Mouse (Mus musculus): ENCODE data around the gene Pigk. TPM values are rescaled to one million over a fixed set of nuclear protein-coding genes. Genes with fewer than 3 reads are reported as not detected.

Pigk gene
- polyA plus RNA-seq, 1 experiment from 2014 or later, result 23.8 TPM

- peak; percentile 43; the same call in 1 of the 2 replicates for TF ChIP-seq EP300 (IDR thresholded peaks at IDR 0.05; ENCODE audit: low read depth)
- no peak for TF ChIP-seq CTCF (IDR thresholded peaks at IDR 0.05; ENCODE audit: low read depth)
- no peak overlapping the region for H3K4me3 ChIP-seq (ENCODE audit: low read depth, low read length)
Observed at GRCm38 (mm10) chr3:152979481-152980092, 265.7 kb downstream of the Pigk start.

GRCm38 (mm10) chr3:152980431-152980830, 266.5 kb downstream of the Pigk start:
- H3K27me3 ChIP-seq (ENCODE audit: insufficient read depth, low read length), result peaks cover 42% of the 10 kb centered on the region

More at GRCm38 (mm10) chr3:152979481-152980092, 265.7 kb downstream of the Pigk start:
- Histone ChIP-seq H3K27me3 (ENCODE audit: insufficient read depth, low read length) (peaks cover 42% of the 10 kb centered on the region), H3K27ac (ENCODE audit: low read depth) (no peak overlapping the region), H3K4me1 (ENCODE audit: insufficient read depth) (peaks cover 4% of the 10 kb centered on the region; the same call in 1 of the 2 replicates), H3K36me3 (replicated peaks; ENCODE audit: insufficient read depth, low read length) (no peaks in the 10 kb centered on the region), H3K4me2 (ENCODE audit: low read depth, low read length) (no peak overlapping the region), H3K9me3 (ENCODE audit: low read length) (no peaks in the 10 kb centered on the region), H3K9ac (replicated peaks) (no peak overlapping the region)
- ATAC-seq, result peak; percentile 77
- DNase-seq, result peak; percentile 20
- 19% methylated on average over 11 of the region's 11 CpGs for WGBS (ENCODE audit: insufficient replicate concordance)

GRCm38 (mm10) chr3:152980978-152981974, 267.4 kb downstream of the Pigk start:
- ATAC-seq, result no peak
- H3K27me3 ChIP-seq (ENCODE audit: insufficient read depth, low read length), result peaks cover 42% of the 10 kb centered on the region
- no peaks in the 10 kb centered on the region for H3K9me3 ChIP-seq (ENCODE audit: low read length)
- no peak overlapping the region for H3K27ac ChIP-seq (ENCODE audit: low read depth)
- H3K4me3 ChIP-seq (ENCODE audit: low read depth, low read length), result peak overlapping the region; percentile 1; the same call in 1 of the 2 replicates
- no peaks in the 10 kb centered on the region for H3K36me3 ChIP-seq (replicated peaks; ENCODE audit: insufficient read depth, low read length)
- DNase-seq, result no peak
- no peak overlapping the region for H3K9ac ChIP-seq (replicated peaks)
- H3K4me2 ChIP-seq (ENCODE audit: low read depth, low read length), result peak overlapping the region; percentile 38; the same call in 1 of the 2 replicates
- H3K4me1 ChIP-seq (ENCODE audit: insufficient read depth), result peaks cover 4% of the 10 kb centered on the region; the same call in 1 of the 2 replicates
- TF ChIP-seq EP300 (IDR thresholded peaks at IDR 0.05; ENCODE audit: low read depth), result no peak
- TF ChIP-seq CTCF (IDR thresholded peaks at IDR 0.05; ENCODE audit: low read depth), result 0 out of 2 replicates have a peak, but pooled peaks have one; percentile 7
- WGBS (ENCODE audit: insufficient replicate concordance), result 1% methylated on average over 47 of the region's 47 CpGs

More at GRCm38 (mm10) chr3:152980431-152980830, 266.5 kb downstream of the Pigk start:
- WGBS (ENCODE audit: insufficient replicate concordance), result 12% methylated on average over 6 of the region's 6 CpGs
- Histone ChIP-seq H3K9ac (replicated peaks) (no peak overlapping the region), H3K36me3 (replicated peaks; ENCODE audit: insufficient read depth, low read length) (no peaks in the 10 kb centered on the region), H3K27ac (ENCODE audit: low read depth) (no peak overlapping the region), H3K4me3 (ENCODE audit: low read depth, low read length) (no peak overlapping the region), H3K4me2 (ENCODE audit: low read depth, low read length) (peak overlapping the region; percentile 38; the same call in 1 of the 2 replicates), H3K4me1 (ENCODE audit: insufficient read depth) (peaks cover 4% of the 10 kb centered on the region; the same call in 1 of the 2 replicates), H3K9me3 (ENCODE audit: low read length) (no peaks in the 10 kb centered on the region)
- DNase-seq (no peak), ATAC-seq (no peak)
- no peak for TF ChIP-seq EP300 (IDR thresholded peaks at IDR 0.05; ENCODE audit: low read depth)
- no peak for TF ChIP-seq CTCF (IDR thresholded peaks at IDR 0.05; ENCODE audit: low read depth)

GRCm38 (mm10) chr3:152981988-152982387, 268.1 kb downstream of the Pigk start, which contains the start of gene St6galnac5:
St6galnac5 (minus strand) TSS chr3:152982246.
- Histone ChIP-seq H3K4me1 (ENCODE audit: insufficient read depth) (peaks cover 4% of the 10 kb centered on the region; the same call in 1 of the 2 replicates), H3K9me3 (ENCODE audit: low read length) (no peaks in the 10 kb centered on the region), H3K36me3 (replicated peaks; ENCODE audit: insufficient read depth, low read length) (no peaks in the 10 kb centered on the region), H3K4me3 (ENCODE audit: low read depth, low read length) (peak within 1 kb of the TSS; percentile 1; the same call in 1 of the 2 replicates), H3K4me2 (ENCODE audit: low read depth, low read length) (peak within 1 kb of the TSS; percentile 38; the same call in 1 of the 2 replicates), H3K9ac (replicated peaks) (no peak within 1 kb of the TSS), H3K27me3 (ENCODE audit: insufficient read depth, low read length) (peaks cover 42% of the 10 kb centered on the region), H3K27ac (ENCODE audit: low read depth) (no peak within 1 kb of the TSS)
- ATAC-seq, result no peak
- DNase-seq, result no peak
- peak; percentile 18; the same call in 1 of the 2 replicates for TF ChIP-seq CTCF (IDR thresholded peaks at IDR 0.05; ENCODE audit: low read depth)
- no peak for TF ChIP-seq EP300 (IDR thresholded peaks at IDR 0.05; ENCODE audit: low read depth)
- WGBS (ENCODE audit: insufficient replicate concordance), result 1% methylated on average over 17 of the region's 17 CpGs

GRCm38 (mm10) chr3:152990787-152991186, 276.9 kb downstream of the Pigk start:
- no peak for ATAC-seq
- no peak for DNase-seq
- WGBS (ENCODE audit: insufficient replicate concordance), result 88% methylated on average over 2 of the region's 2 CpGs
- no peaks in the 10 kb centered on the region for H3K27me3 ChIP-seq (ENCODE audit: insufficient read depth, low read length)
- no peak overlapping the region for H3K27ac ChIP-seq (ENCODE audit: low read depth)
- H3K9me3 ChIP-seq (ENCODE audit: low read length), result no peaks in the 10 kb centered on the region
- no peak overlapping the region for H3K4me3 ChIP-seq (ENCODE audit: low read depth, low read length)
- H3K36me3 ChIP-seq (replicated peaks; ENCODE audit: insufficient read depth, low read length), result no peaks in the 10 kb centered on the region
- no peak overlapping the region for H3K4me2 ChIP-seq (ENCODE audit: low read depth, low read length)
- TF ChIP-seq CTCF (IDR thresholded peaks at IDR 0.05; ENCODE audit: low read depth) (no peak), EP300 (IDR thresholded peaks at IDR 0.05; ENCODE audit: low read depth) (no peak)
- no peak overlapping the region for H3K9ac ChIP-seq (replicated peaks)
- no peaks in the 10 kb centered on the region for H3K4me1 ChIP-seq (ENCODE audit: insufficient read depth)
